Mouse (Mus musculus): ENCODE data around the gene Edaradd.
"Not testable (repeated sequence)": the region's sequence is repeated elsewhere in the genome, so short reads cannot be mapped to it uniquely, and the experiment has no call there.

Edaradd gene

GRCm38 (mm10) chr13:12511189-12511965 lies 8.9 kb downstream of the Edaradd start:
- no peak for DNase-seq (ENCODE audit: low spot score)

- DNase-seq (ENCODE audit: low spot score) = no peak
These were observed 10.2 kb downstream of the Edaradd start for GRCm38 (mm10) chr13:12510032-12510431.

GRCm38 (mm10) chr13:12507426-12507825 lies 12.8 kb downstream of the Edaradd start:
- DNase-seq (ENCODE audit: low spot score) = no peak

- no peak for DNase-seq (ENCODE audit: low spot score)
These were observed 14.9 kb downstream of the Edaradd start for GRCm38 (mm10) chr13:12505359-12505758.

GRCm38 (mm10) chr13:12503238-12503751 lies 16.9 kb downstream of the Edaradd start:
- DNase-seq (ENCODE audit: low spot score) = no peak

- DNase-seq (ENCODE audit: low spot score) = no peak
These were observed 17.5 kb downstream of the Edaradd start for GRCm38 (mm10) chr13:12502665-12503237.

GRCm38 (mm10) chr13:12499107-12499506 lies 21.1 kb downstream of the Edaradd start:
- no peak for DNase-seq (ENCODE audit: low spot score)

GRCm38 (mm10) chr13:12497809-12498208 lies 22.4 kb downstream of the Edaradd start:
- DNase-seq (ENCODE audit: low spot score) = no peak

- no peak for DNase-seq (ENCODE audit: low spot score)
These were observed 25.5 kb downstream of the Edaradd start for GRCm38 (mm10) chr13:12494750-12495149.

- DNase-seq (ENCODE audit: low spot score) = no peak
These were observed 27.7 kb downstream of the Edaradd start for GRCm38 (mm10) chr13:12492515-12492914.

GRCm38 (mm10) chr13:12485640-12486039 lies 34.6 kb downstream of the Edaradd start:
- DNase-seq (ENCODE audit: low spot score) = no peak

GRCm38 (mm10) chr13:12485197-12485596 lies 35.0 kb downstream of the Edaradd start:
- DNase-seq (ENCODE audit: low spot score) = no peak

GRCm38 (mm10) chr13:12479802-12480201 lies 40.4 kb downstream of the Edaradd start:
- DNase-seq (ENCODE audit: low spot score) = no peak

- DNase-seq (ENCODE audit: low spot score) = no peak
These were observed 41.9 kb downstream of the Edaradd start for GRCm38 (mm10) chr13:12478301-12478700.

- DNase-seq (ENCODE audit: low spot score) = no peak
These were observed 43.4 kb downstream of the Edaradd start for GRCm38 (mm10) chr13:12476886-12477285.

GRCm38 (mm10) chr13:12475239-12475638 lies 45.0 kb downstream of the Edaradd start:
- no peak for DNase-seq (ENCODE audit: low spot score)

- peak; percentile 84 for DNase-seq (ENCODE audit: low spot score)
These were observed 46.4 kb downstream of the Edaradd start for GRCm38 (mm10) chr13:12473724-12474378.

GRCm38 (mm10) chr13:12468488-12468887 lies 51.8 kb downstream of the Edaradd start:
- DNase-seq (ENCODE audit: low spot score) = no peak

- no peak for DNase-seq (ENCODE audit: low spot score)
These were observed 55.4 kb downstream of the Edaradd start, which contains the start of gene Lgals8 for GRCm38 (mm10) chr13:12464844-12465243. TSS of gene Lgals8 (minus strand) at chr13:12464944.

- DNase-seq (ENCODE audit: low spot score) = not testable (repeated sequence)
These were observed 56.1 kb downstream of the Edaradd start for GRCm38 (mm10) chr13:12464159-12464558.

- no peak for DNase-seq (ENCODE audit: low spot score)
These were observed 57.6 kb downstream of the Edaradd start for GRCm38 (mm10) chr13:12462623-12463022.

GRCm38 (mm10) chr13:12461730-12462119 lies 58.5 kb downstream of the Edaradd start:
- no peak for DNase-seq (ENCODE audit: low spot score)

All from ovary, postnatal 14 days (tissue).